Mouse (Mus musculus): ENCODE data around the gene Jarid2. TPM values are rescaled to one million over a fixed set of nuclear protein-coding genes. Genes with fewer than 3 reads are reported as not detected.

The Jarid2 gene
- polyA plus RNA-seq, 1 experiment, result 9.6 TPM

GRCm38 (mm10) chr13:44784551-44784950 lies 55.3 kb downstream of the Jarid2 start:
- Histone ChIP-seq H3K4me3 (ENCODE audit: insufficient read depth, low read depth, low read length) (no peak overlapping the region), H3K4me1 (ENCODE audit: control insufficient read depth, insufficient read depth, insufficient read length, low read length) (peaks cover 7% of the 10 kb centered on the region)

GRCm38 (mm10) chr13:44786291-44786690 lies 57.0 kb downstream of the Jarid2 start:
- Histone ChIP-seq H3K4me1 (ENCODE audit: control insufficient read depth, insufficient read depth, insufficient read length, low read length) (peaks cover 8% of the 10 kb centered on the region), H3K27ac (replicated peaks; ENCODE audit: low read depth, low read length) (no peak overlapping the region), H3K4me3 (ENCODE audit: insufficient read depth, low read depth, low read length) (no peak overlapping the region)

More at GRCm38 (mm10) chr13:44784551-44784950, 55.3 kb downstream of the Jarid2 start:
- H3K27ac ChIP-seq (replicated peaks; ENCODE audit: low read depth, low read length), result no peak overlapping the region

GRCm38 (mm10) chr13:44788352-44789125 lies 59.3 kb downstream of the Jarid2 start:
- Histone ChIP-seq H3K27ac (replicated peaks; ENCODE audit: low read depth, low read length) (no peak overlapping the region), H3K4me3 (ENCODE audit: insufficient read depth, low read depth, low read length) (no peak overlapping the region), H3K4me1 (ENCODE audit: control insufficient read depth, insufficient read depth, insufficient read length, low read length) (peaks cover 7% of the 10 kb centered on the region)

- H3K4me3 ChIP-seq (ENCODE audit: insufficient read depth, low read depth, low read length), result no peak overlapping the region
- H3K4me1 ChIP-seq (ENCODE audit: control insufficient read depth, insufficient read depth, insufficient read length, low read length), result peaks cover 7% of the 10 kb centered on the region
- no peak overlapping the region for H3K27ac ChIP-seq (replicated peaks; ENCODE audit: low read depth, low read length)
Measured at GRCm38 (mm10) chr13:44789982-44790381, 60.7 kb downstream of the Jarid2 start.

GRCm38 (mm10) chr13:44792361-44792892 lies 63.2 kb downstream of the Jarid2 start:
- Histone ChIP-seq H3K4me1 (ENCODE audit: control insufficient read depth, insufficient read depth, insufficient read length, low read length) (peaks cover 7% of the 10 kb centered on the region), H3K4me3 (ENCODE audit: insufficient read depth, low read depth, low read length) (no peak overlapping the region), H3K27ac (replicated peaks; ENCODE audit: low read depth, low read length) (no peak overlapping the region)

- Histone ChIP-seq H3K4me3 (ENCODE audit: insufficient read depth, low read depth, low read length) (no peak overlapping the region), H3K27ac (replicated peaks; ENCODE audit: low read depth, low read length) (no peak overlapping the region), H3K4me1 (ENCODE audit: control insufficient read depth, insufficient read depth, insufficient read length, low read length) (peaks cover 21% of the 10 kb centered on the region)
Measured at GRCm38 (mm10) chr13:44795891-44796290, 66.6 kb downstream of the Jarid2 start.

GRCm38 (mm10) chr13:44796775-44797174 lies 67.5 kb downstream of the Jarid2 start:
- H3K4me3 ChIP-seq (ENCODE audit: insufficient read depth, low read depth, low read length), result no peak overlapping the region
- peaks cover 21% of the 10 kb centered on the region for H3K4me1 ChIP-seq (ENCODE audit: control insufficient read depth, insufficient read depth, insufficient read length, low read length)
- H3K27ac ChIP-seq (replicated peaks; ENCODE audit: low read depth, low read length), result no peak overlapping the region

GRCm38 (mm10) chr13:44798280-44798679 lies 69.0 kb downstream of the Jarid2 start:
- Histone ChIP-seq H3K4me1 (ENCODE audit: control insufficient read depth, insufficient read depth, insufficient read length, low read length) (peaks cover 21% of the 10 kb centered on the region), H3K4me3 (ENCODE audit: insufficient read depth, low read depth, low read length) (no peak overlapping the region), H3K27ac (replicated peaks; ENCODE audit: low read depth, low read length) (no peak overlapping the region)

GRCm38 (mm10) chr13:44799166-44799565 lies 69.9 kb downstream of the Jarid2 start:
- Histone ChIP-seq H3K4me3 (ENCODE audit: insufficient read depth, low read depth, low read length) (no peak overlapping the region), H3K4me1 (ENCODE audit: control insufficient read depth, insufficient read depth, insufficient read length, low read length) (peaks cover 21% of the 10 kb centered on the region), H3K27ac (replicated peaks; ENCODE audit: low read depth, low read length) (no peak overlapping the region)

GRCm38 (mm10) chr13:44800059-44800458 lies 70.8 kb downstream of the Jarid2 start:
- H3K27ac ChIP-seq (replicated peaks; ENCODE audit: low read depth, low read length), result no peak overlapping the region
- no peak overlapping the region for H3K4me3 ChIP-seq (ENCODE audit: insufficient read depth, low read depth, low read length)

GRCm38 (mm10) chr13:44804876-44805275 lies 75.6 kb downstream of the Jarid2 start:
- H3K4me1 ChIP-seq (ENCODE audit: control insufficient read depth, insufficient read depth, insufficient read length, low read length), result peaks cover 9% of the 10 kb centered on the region
- no peak overlapping the region for H3K27ac ChIP-seq (replicated peaks; ENCODE audit: low read depth, low read length)
- no peak overlapping the region for H3K4me3 ChIP-seq (ENCODE audit: insufficient read depth, low read depth, low read length)

More at GRCm38 (mm10) chr13:44800059-44800458, 70.8 kb downstream of the Jarid2 start:
- H3K4me1 ChIP-seq (ENCODE audit: control insufficient read depth, insufficient read depth, insufficient read length, low read length), result peaks cover 21% of the 10 kb centered on the region

- Histone ChIP-seq H3K4me3 (ENCODE audit: insufficient read depth, low read depth, low read length) (no peak overlapping the region), H3K4me1 (ENCODE audit: control insufficient read depth, insufficient read depth, insufficient read length, low read length) (peaks cover 5% of the 10 kb centered on the region), H3K27ac (replicated peaks; ENCODE audit: low read depth, low read length) (no peak overlapping the region)
Measured at GRCm38 (mm10) chr13:44808307-44808706, 79.0 kb downstream of the Jarid2 start.

GRCm38 (mm10) chr13:44811021-44811420 lies 81.7 kb downstream of the Jarid2 start:
- Histone ChIP-seq H3K27ac (replicated peaks; ENCODE audit: low read depth, low read length) (no peak overlapping the region), H3K4me3 (ENCODE audit: insufficient read depth, low read depth, low read length) (no peak overlapping the region), H3K4me1 (ENCODE audit: control insufficient read depth, insufficient read depth, insufficient read length, low read length) (peaks cover 7% of the 10 kb centered on the region)

GRCm38 (mm10) chr13:44811601-44812000 lies 82.3 kb downstream of the Jarid2 start:
- no peak overlapping the region for H3K27ac ChIP-seq (replicated peaks; ENCODE audit: low read depth, low read length)
- H3K4me3 ChIP-seq (ENCODE audit: insufficient read depth, low read depth, low read length), result no peak overlapping the region
- H3K4me1 ChIP-seq (ENCODE audit: control insufficient read depth, insufficient read depth, insufficient read length, low read length), result peaks cover 7% of the 10 kb centered on the region

GRCm38 (mm10) chr13:44812381-44812780 lies 83.1 kb downstream of the Jarid2 start:
- Histone ChIP-seq H3K4me1 (ENCODE audit: control insufficient read depth, insufficient read depth, insufficient read length, low read length) (peaks cover 5% of the 10 kb centered on the region), H3K27ac (replicated peaks; ENCODE audit: low read depth, low read length) (no peak overlapping the region), H3K4me3 (ENCODE audit: insufficient read depth, low read depth, low read length) (no peak overlapping the region)

- Histone ChIP-seq H3K27ac (replicated peaks; ENCODE audit: low read depth, low read length) (no peak overlapping the region), H3K4me3 (ENCODE audit: insufficient read depth, low read depth, low read length) (no peak overlapping the region), H3K4me1 (ENCODE audit: control insufficient read depth, insufficient read depth, insufficient read length, low read length) (peaks cover 16% of the 10 kb centered on the region)
Measured at GRCm38 (mm10) chr13:44819400-44819799, 90.1 kb downstream of the Jarid2 start.

All from brown adipose tissue, adult 24 weeks (tissue).